Mouse (Mus musculus): ENCODE measurements around the gene Mgat4a. TPM values are rescaled to one million over a fixed set of nuclear protein-coding genes. Genes with fewer than 3 reads are reported as not detected.
A peak's percentile ranks its signal among the peaks of the same experiment; 100 is the strongest.
"Not testable (repeated sequence)": the region's sequence is repeated elsewhere in the genome, so short reads cannot be mapped to it uniquely, and the experiment has no call there.

The Mgat4a gene
- polyA plus RNA-seq, 1 experiment: 2.4 TPM

- H3K4me3 ChIP-seq (ENCODE audit: insufficient read depth, low read depth, low read length): no peak overlapping the region
- no peaks in the 10 kb centered on the region for H3K4me1 ChIP-seq (ENCODE audit: control insufficient read depth, insufficient read depth, insufficient read length, low read length)
- no peak overlapping the region for H3K27ac ChIP-seq (replicated peaks; ENCODE audit: low read depth, low read length)
These were observed 5.7 kb upstream of the Mgat4a start for GRCm38 (mm10) chr1:37546398-37547051.

- no peaks in the 10 kb centered on the region; the same call in 1 of the 2 replicates for H3K4me1 ChIP-seq (ENCODE audit: control insufficient read depth, insufficient read depth, insufficient read length, low read length)
- no peak overlapping the region for H3K4me3 ChIP-seq (ENCODE audit: insufficient read depth, low read depth, low read length)
- H3K27ac ChIP-seq (replicated peaks; ENCODE audit: low read depth, low read length): no peak overlapping the region
These were observed 3.4 kb upstream of the Mgat4a start for GRCm38 (mm10) chr1:37544251-37544650.

GRCm38 (mm10) chr1:37543057-37543456, 2.2 kb upstream of the Mgat4a start:
- no peak overlapping the region for H3K4me3 ChIP-seq (ENCODE audit: insufficient read depth, low read depth, low read length)
- no peak overlapping the region for H3K27ac ChIP-seq (replicated peaks; ENCODE audit: low read depth, low read length)
- no peaks in the 10 kb centered on the region; the same call in 1 of the 2 replicates for H3K4me1 ChIP-seq (ENCODE audit: control insufficient read depth, insufficient read depth, insufficient read length, low read length)

- peak overlapping the region; percentile 96 for H3K4me3 ChIP-seq (ENCODE audit: insufficient read depth, low read depth, low read length)
- H3K27ac ChIP-seq (replicated peaks; ENCODE audit: low read depth, low read length): no peak overlapping the region
- peaks cover 3% of the 10 kb centered on the region for H3K4me1 ChIP-seq (ENCODE audit: control insufficient read depth, insufficient read depth, insufficient read length, low read length)
These were observed 627 bp downstream of the Mgat4a start for GRCm38 (mm10) chr1:37539968-37540809.

- Histone ChIP-seq H3K4me1 (ENCODE audit: control insufficient read depth, insufficient read depth, insufficient read length, low read length) (peaks cover 26% of the 10 kb centered on the region), H3K4me3 (ENCODE audit: insufficient read depth, low read depth, low read length) (no peak overlapping the region), H3K27ac (replicated peaks; ENCODE audit: low read depth, low read length) (peak overlapping the region; percentile 19; the same call in 1 of the 2 replicates)
These were observed 6.2 kb downstream of the Mgat4a start for GRCm38 (mm10) chr1:37534532-37535108.

GRCm38 (mm10) chr1:37533181-37533580, 7.6 kb downstream of the Mgat4a start:
- H3K4me3 ChIP-seq (ENCODE audit: insufficient read depth, low read depth, low read length): no peak overlapping the region
- no peak overlapping the region for H3K27ac ChIP-seq (replicated peaks; ENCODE audit: low read depth, low read length)
- peaks cover 32% of the 10 kb centered on the region for H3K4me1 ChIP-seq (ENCODE audit: control insufficient read depth, insufficient read depth, insufficient read length, low read length)

GRCm38 (mm10) chr1:37532533-37532840, 8.3 kb downstream of the Mgat4a start:
- no peak overlapping the region for H3K27ac ChIP-seq (replicated peaks; ENCODE audit: low read depth, low read length)
- no peak overlapping the region for H3K4me3 ChIP-seq (ENCODE audit: insufficient read depth, low read depth, low read length)
- H3K4me1 ChIP-seq (ENCODE audit: control insufficient read depth, insufficient read depth, insufficient read length, low read length): peaks cover 32% of the 10 kb centered on the region

- H3K4me1 ChIP-seq (ENCODE audit: control insufficient read depth, insufficient read depth, insufficient read length, low read length): peaks cover 34% of the 10 kb centered on the region
- no peak overlapping the region for H3K4me3 ChIP-seq (ENCODE audit: insufficient read depth, low read depth, low read length)
- H3K27ac ChIP-seq (replicated peaks; ENCODE audit: low read depth, low read length): peak overlapping the region; percentile 47
These were observed 8.9 kb downstream of the Mgat4a start for GRCm38 (mm10) chr1:37531654-37532532.

GRCm38 (mm10) chr1:37530061-37530460, 10.8 kb downstream of the Mgat4a start:
- H3K27ac ChIP-seq (replicated peaks; ENCODE audit: low read depth, low read length): peak overlapping the region; percentile 73
- H3K4me1 ChIP-seq (ENCODE audit: control insufficient read depth, insufficient read depth, insufficient read length, low read length): peaks cover 34% of the 10 kb centered on the region
- no peak overlapping the region for H3K4me3 ChIP-seq (ENCODE audit: insufficient read depth, low read depth, low read length)

- no peak overlapping the region for H3K27ac ChIP-seq (replicated peaks; ENCODE audit: low read depth, low read length)
- H3K4me3 ChIP-seq (ENCODE audit: insufficient read depth, low read depth, low read length): no peak overlapping the region
- H3K4me1 ChIP-seq (ENCODE audit: control insufficient read depth, insufficient read depth, insufficient read length, low read length): peaks cover 23% of the 10 kb centered on the region
These were observed 14.6 kb downstream of the Mgat4a start for GRCm38 (mm10) chr1:37526257-37526656.

- Histone ChIP-seq H3K4me1 (ENCODE audit: control insufficient read depth, insufficient read depth, insufficient read length, low read length) (peaks cover 14% of the 10 kb centered on the region; the same call in 1 of the 2 replicates), H3K4me3 (ENCODE audit: insufficient read depth, low read depth, low read length) (no peak overlapping the region), H3K27ac (replicated peaks; ENCODE audit: low read depth, low read length) (no peak overlapping the region)
These were observed 16.1 kb downstream of the Mgat4a start for GRCm38 (mm10) chr1:37524669-37525068.

- peaks cover 11% of the 10 kb centered on the region; the same call in 1 of the 2 replicates for H3K4me1 ChIP-seq (ENCODE audit: control insufficient read depth, insufficient read depth, insufficient read length, low read length)
- not testable (repeated sequence) for H3K4me3 ChIP-seq (ENCODE audit: insufficient read depth, low read depth, low read length); H3K27ac ChIP-seq (replicated peaks; ENCODE audit: low read depth, low read length)
These were observed 16.7 kb downstream of the Mgat4a start for GRCm38 (mm10) chr1:37524122-37524521.

GRCm38 (mm10) chr1:37523548-37523947, 17.3 kb downstream of the Mgat4a start:
- H3K4me1 ChIP-seq (ENCODE audit: control insufficient read depth, insufficient read depth, insufficient read length, low read length): peaks cover 12% of the 10 kb centered on the region; the same call in 1 of the 2 replicates
- H3K4me3 ChIP-seq (ENCODE audit: insufficient read depth, low read depth, low read length); H3K27ac ChIP-seq (replicated peaks; ENCODE audit: low read depth, low read length): not testable (repeated sequence)

- no peak overlapping the region for H3K27ac ChIP-seq (replicated peaks; ENCODE audit: low read depth, low read length)
- H3K4me1 ChIP-seq (ENCODE audit: control insufficient read depth, insufficient read depth, insufficient read length, low read length): peaks cover 16% of the 10 kb centered on the region
- H3K4me3 ChIP-seq (ENCODE audit: insufficient read depth, low read depth, low read length): no peak overlapping the region
These were observed 18.7 kb downstream of the Mgat4a start for GRCm38 (mm10) chr1:37522101-37522500.

GRCm38 (mm10) chr1:37518791-37519190, 22.0 kb downstream of the Mgat4a start:
- Histone ChIP-seq H3K4me1 (ENCODE audit: control insufficient read depth, insufficient read depth, insufficient read length, low read length) (peaks cover 25% of the 10 kb centered on the region), H3K27ac (replicated peaks; ENCODE audit: low read depth, low read length) (peak overlapping the region; percentile 75), H3K4me3 (ENCODE audit: insufficient read depth, low read depth, low read length) (no peak overlapping the region)
